Mouse (Mus musculus): ENCODE measurements at regions not wholly inside any gene's neighbourhood (a gene's known extent, or its start where the extent isn't known, plus 50 kb on each side); places are given as distances from the start of the nearest gene placed in this dataset.

- DNase-seq: no peak
- Histone ChIP-seq H3K4me1 (ENCODE audit: control insufficient read depth, insufficient read depth, low read length) (no peaks in the 10 kb centered on the region), H3K4me3 (replicated peaks; ENCODE audit: insufficient read depth, low read depth, low read length) (no peak overlapping the region), H3K27me3 (ENCODE audit: control insufficient read depth, insufficient read depth, low read length) (no peaks in the 10 kb centered on the region; the same call in 1 of the 2 replicates), H3K27ac (ENCODE audit: insufficient read depth, low read length) (no peak overlapping the region)
- no peak for TF ChIP-seq POLR2A (IDR thresholded peaks at IDR 0.05; ENCODE audit: borderline replicate concordance, insufficient read depth, low read length)
- no peak for TF ChIP-seq CTCF (IDR thresholded peaks at IDR 0.05; ENCODE audit: borderline replicate concordance, insufficient read depth, low read depth, low read length)
- WGBS: 35% methylated on average over 3 of the region's 3 CpGs
These were observed 95.5 kb downstream of the 1700017N19Rik start for GRCm38 (mm10) chr10:100685748-100686147.

DNA sequence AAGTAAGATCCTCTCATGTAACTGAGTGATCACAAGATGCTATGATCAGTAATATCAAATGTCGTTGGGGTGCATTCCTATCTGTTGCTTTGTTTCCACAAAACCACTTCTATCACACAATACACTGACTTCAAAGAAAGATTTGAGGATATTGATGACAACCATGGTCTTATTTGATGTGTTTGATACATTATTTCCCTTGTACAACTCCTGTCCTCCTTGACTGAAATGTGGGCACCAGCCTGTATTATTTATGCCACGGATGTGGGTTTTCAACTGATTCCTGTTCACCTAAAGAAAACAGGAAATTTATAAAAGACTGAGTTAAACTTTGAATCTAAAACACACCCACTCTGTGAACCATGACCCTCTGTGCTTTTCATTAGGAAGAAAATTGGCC is 105.7 kb downstream of the 1700017N19Rik start:
- no peak for TF ChIP-seq POLR2A (IDR thresholded peaks at IDR 0.05; ENCODE audit: borderline replicate concordance, insufficient read depth, low read length)
- no peak for TF ChIP-seq CTCF (IDR thresholded peaks at IDR 0.05; ENCODE audit: borderline replicate concordance, insufficient read depth, low read depth, low read length)
- WGBS: 85% methylated on average over 2 of the region's 2 CpGs
- H3K4me1 ChIP-seq (ENCODE audit: control insufficient read depth, insufficient read depth, low read length): peaks cover 2% of the 10 kb centered on the region; the same call in 1 of the 2 replicates
- no peak for DNase-seq
- H3K27me3 ChIP-seq (ENCODE audit: control insufficient read depth, insufficient read depth, low read length): no peaks in the 10 kb centered on the region
- no peak overlapping the region for H3K27ac ChIP-seq (ENCODE audit: insufficient read depth, low read length)
- no peak overlapping the region for H3K4me3 ChIP-seq (replicated peaks; ENCODE audit: insufficient read depth, low read depth, low read length)

GRCm38 (mm10) chr10:100699206-100699605 is 108.9 kb downstream of the 1700017N19Rik start:
- H3K27me3 ChIP-seq (ENCODE audit: control insufficient read depth, insufficient read depth, low read length): no peaks in the 10 kb centered on the region
- 94% methylated on average over 4 of the region's 4 CpGs for WGBS
- DNase-seq: no peak
- no peak overlapping the region for H3K27ac ChIP-seq (ENCODE audit: insufficient read depth, low read length)
- peaks cover 2% of the 10 kb centered on the region; the same call in 1 of the 2 replicates for H3K4me1 ChIP-seq (ENCODE audit: control insufficient read depth, insufficient read depth, low read length)
- no peak overlapping the region for H3K4me3 ChIP-seq (replicated peaks; ENCODE audit: insufficient read depth, low read depth, low read length)
- no peak for TF ChIP-seq CTCF (IDR thresholded peaks at IDR 0.05; ENCODE audit: borderline replicate concordance, insufficient read depth, low read depth, low read length)
- no peak for TF ChIP-seq POLR2A (IDR thresholded peaks at IDR 0.05; ENCODE audit: borderline replicate concordance, insufficient read depth, low read length)

DNA sequence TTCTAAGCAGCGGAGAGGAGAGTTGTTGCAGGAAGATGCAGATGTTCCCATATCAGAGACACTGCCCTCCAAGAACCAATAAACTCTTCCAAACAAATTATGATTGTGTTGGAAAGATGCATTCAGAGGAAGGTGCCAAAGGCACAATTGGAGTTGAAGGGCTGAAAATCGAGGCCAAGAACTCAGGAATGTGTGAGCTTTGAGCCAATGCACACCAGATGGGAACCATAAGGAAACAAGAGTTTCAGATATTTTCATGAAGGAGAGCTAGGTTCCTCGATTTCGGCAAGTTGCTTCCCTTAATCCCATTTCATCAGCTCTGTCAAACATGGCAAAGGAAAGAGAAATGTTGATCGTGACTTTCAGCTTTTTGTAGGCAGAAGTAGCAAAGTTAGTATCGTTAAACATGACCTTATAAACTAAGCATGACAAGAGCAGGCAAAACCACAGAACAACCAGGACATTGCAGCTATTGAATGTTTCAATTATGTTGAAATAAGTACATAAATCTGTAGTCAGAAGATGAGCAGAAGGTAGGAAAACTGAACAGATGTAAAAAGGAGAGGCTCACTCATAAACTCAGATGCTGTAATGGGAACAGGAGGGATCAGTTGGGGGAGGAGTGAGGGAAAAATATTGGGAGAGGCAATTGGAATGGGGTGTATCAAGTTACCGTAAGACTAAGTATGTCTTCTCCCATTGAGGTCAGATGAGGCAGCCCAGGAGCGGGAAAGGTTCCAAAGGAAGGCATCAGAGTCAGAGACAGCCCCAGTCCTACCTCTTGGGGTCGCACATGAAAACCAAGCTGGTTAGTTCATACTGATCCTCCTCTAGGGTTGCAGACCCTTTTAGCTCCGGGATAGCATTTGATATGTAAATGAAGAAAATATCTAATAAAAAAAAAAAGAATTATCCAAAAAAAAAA is 110.3 kb downstream of the 1700017N19Rik start:
- TF ChIP-seq POLR2A (IDR thresholded peaks at IDR 0.05; ENCODE audit: borderline replicate concordance, insufficient read depth, low read length) (no peak), CTCF (IDR thresholded peaks at IDR 0.05; ENCODE audit: borderline replicate concordance, insufficient read depth, low read depth, low read length) (no peak)
- no peak overlapping the region for H3K27ac ChIP-seq (ENCODE audit: insufficient read depth, low read length)
- 28% methylated on average over 10 of the region's 10 CpGs for WGBS
- DNase-seq: peak in 1 of 2 experiments; percentile 14
- no peak overlapping the region for H3K4me3 ChIP-seq (replicated peaks; ENCODE audit: insufficient read depth, low read depth, low read length)
- no peaks in the 10 kb centered on the region for H3K27me3 ChIP-seq (ENCODE audit: control insufficient read depth, insufficient read depth, low read length)
- peaks cover 2% of the 10 kb centered on the region; the same call in 1 of the 2 replicates for H3K4me1 ChIP-seq (ENCODE audit: control insufficient read depth, insufficient read depth, low read length)

DNA sequence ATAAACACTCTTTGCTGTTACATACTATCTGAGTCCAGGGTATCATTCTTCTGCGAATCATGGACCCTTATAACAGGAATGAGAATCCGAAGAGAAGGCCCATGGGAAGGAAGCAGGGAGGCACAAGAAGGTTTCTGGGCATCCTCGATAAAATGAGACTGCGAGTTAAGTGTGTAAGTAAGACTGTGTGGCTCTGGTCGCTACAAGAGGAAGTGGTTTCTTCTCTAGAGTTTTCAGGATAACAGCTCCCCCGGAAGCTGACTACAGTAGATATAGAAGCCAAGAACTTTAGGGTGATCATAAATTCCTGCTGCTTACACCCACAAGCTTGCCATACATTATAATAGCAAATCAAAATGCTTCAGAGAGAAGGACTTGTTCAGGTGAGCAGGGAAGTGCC is 111.7 kb downstream of the 1700017N19Rik start:
- Histone ChIP-seq H3K4me1 (ENCODE audit: control insufficient read depth, insufficient read depth, low read length) (peaks cover 2% of the 10 kb centered on the region; the same call in 1 of the 2 replicates), H3K27me3 (ENCODE audit: control insufficient read depth, insufficient read depth, low read length) (no peaks in the 10 kb centered on the region), H3K27ac (ENCODE audit: insufficient read depth, low read length) (no peak overlapping the region), H3K4me3 (replicated peaks; ENCODE audit: insufficient read depth, low read depth, low read length) (no peak overlapping the region)
- 94% methylated on average over 6 of the region's 6 CpGs for WGBS
- DNase-seq: no peak
- TF ChIP-seq CTCF (IDR thresholded peaks at IDR 0.05; ENCODE audit: borderline replicate concordance, insufficient read depth, low read depth, low read length) (no peak), POLR2A (IDR thresholded peaks at IDR 0.05; ENCODE audit: borderline replicate concordance, insufficient read depth, low read length) (no peak)

GRCm38 (mm10) chr10:100716084-100716667 is 125.9 kb downstream of the 1700017N19Rik start:
- no peaks in the 10 kb centered on the region for H3K27me3 ChIP-seq (ENCODE audit: control insufficient read depth, insufficient read depth, low read length)
- no peak for DNase-seq
- H3K4me1 ChIP-seq (ENCODE audit: control insufficient read depth, insufficient read depth, low read length): no peaks in the 10 kb centered on the region; the same call in 1 of the 2 replicates
- H3K4me3 ChIP-seq (replicated peaks; ENCODE audit: insufficient read depth, low read depth, low read length): no peak overlapping the region
- WGBS: 94% methylated on average over 7 of the region's 7 CpGs
- H3K27ac ChIP-seq (ENCODE audit: insufficient read depth, low read length): no peak overlapping the region
- TF ChIP-seq CTCF (IDR thresholded peaks at IDR 0.05; ENCODE audit: borderline replicate concordance, insufficient read depth, low read depth, low read length): no peak
- no peak for TF ChIP-seq POLR2A (IDR thresholded peaks at IDR 0.05; ENCODE audit: borderline replicate concordance, insufficient read depth, low read length)

DNA sequence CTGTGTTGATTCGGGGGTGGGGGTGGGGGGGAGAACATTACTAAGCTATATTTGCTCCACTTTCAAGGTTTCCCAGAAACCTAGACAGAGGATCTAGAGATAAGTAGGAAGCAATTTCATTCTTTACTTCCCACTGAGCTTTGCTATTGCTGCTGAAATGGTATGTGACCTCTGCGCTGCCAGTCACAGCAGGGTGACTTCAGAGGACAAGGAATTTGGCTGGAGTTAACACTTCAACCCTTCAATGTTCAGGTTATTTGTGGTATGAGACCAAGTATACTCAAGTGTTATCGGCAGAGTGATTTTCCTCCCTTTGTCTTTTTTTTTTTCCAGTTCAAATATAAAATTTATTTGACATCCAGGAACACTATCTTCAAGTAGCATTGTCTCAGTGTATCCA is 128.3 kb downstream of the 1700017N19Rik start:
- H3K4me3 ChIP-seq (replicated peaks; ENCODE audit: insufficient read depth, low read depth, low read length): no peak overlapping the region
- no peaks in the 10 kb centered on the region; the same call in 1 of the 2 replicates for H3K4me1 ChIP-seq (ENCODE audit: control insufficient read depth, insufficient read depth, low read length)
- H3K27ac ChIP-seq (ENCODE audit: insufficient read depth, low read length): no peak overlapping the region
- 9% methylated on average over 3 of the region's 3 CpGs for whole genome bisulfite sequencing
- H3K27me3 ChIP-seq (ENCODE audit: control insufficient read depth, insufficient read depth, low read length): no peaks in the 10 kb centered on the region
- TF ChIP-seq POLR2A (IDR thresholded peaks at IDR 0.05; ENCODE audit: borderline replicate concordance, insufficient read depth, low read length): no peak
- DNase-seq: peak in 1 of 2 experiments; percentile 15

Measured in cerebellum, adult 2 months (tissue).